Mouse (Mus musculus): ENCODE data around the gene Gm17660.
A peak's percentile ranks its signal among the peaks of the same experiment; 100 is the strongest.
"Not testable (repeated sequence)": the region's sequence is repeated elsewhere in the genome, so short reads cannot be mapped to it uniquely, and the experiment has no call there.

Gm17660 gene

GRCm38 (mm10) chr5:104039154-104039932 is 38.1 kb downstream of the Gm17660 start:
- DNase-seq = peak; percentile 73

GRCm38 (mm10) chr5:104036686-104037085 is 40.7 kb downstream of the Gm17660 start:
- no peak for DNase-seq

- no peak for DNase-seq
Observed at GRCm38 (mm10) chr5:104035824-104036223, 41.6 kb downstream of the Gm17660 start.

- no peak for DNase-seq
Observed at GRCm38 (mm10) chr5:104035066-104035465, 42.3 kb downstream of the Gm17660 start.

GRCm38 (mm10) chr5:104032434-104033097 is 44.8 kb downstream of the Gm17660 start:
- DNase-seq = no peak

- no peak for DNase-seq
Observed at GRCm38 (mm10) chr5:104025245-104025854, 52.1 kb downstream of the Gm17660 start.

GRCm38 (mm10) chr5:104024762-104025161 is 52.6 kb downstream of the Gm17660 start:
- DNase-seq = no peak

- not testable (repeated sequence) for DNase-seq
Observed at GRCm38 (mm10) chr5:104024193-104024592, 53.2 kb downstream of the Gm17660 start.

- DNase-seq = no peak
Observed at GRCm38 (mm10) chr5:104023289-104024020, 54.0 kb downstream of the Gm17660 start.

- DNase-seq = no peak
Observed at GRCm38 (mm10) chr5:104022558-104022957, 54.9 kb downstream of the Gm17660 start.

- DNase-seq = peak; percentile 94
Observed at GRCm38 (mm10) chr5:104021597-104022378, 55.6 kb downstream of the Gm17660 start, which contains the start of gene Hsd17b11. Hsd17b11 (minus strand) TSS chr5:104021919.

Measured in lung, postnatal 10 days (tissue).